Mouse (Mus musculus): ENCODE results near the gene Teddm1a. TPM values are rescaled to one million over a fixed set of nuclear protein-coding genes. Genes with fewer than 3 reads are reported as not detected.
"Not testable (repeated sequence)": the region's sequence is repeated elsewhere in the genome, so short reads cannot be mapped to it uniquely, and the experiment has no call there.

Teddm1a gene
- polyA plus RNA-seq (2014; fragmentation: Nextera tagmentation; extraction: Ambion mirVana): not detected in 2 replicates

DNA sequence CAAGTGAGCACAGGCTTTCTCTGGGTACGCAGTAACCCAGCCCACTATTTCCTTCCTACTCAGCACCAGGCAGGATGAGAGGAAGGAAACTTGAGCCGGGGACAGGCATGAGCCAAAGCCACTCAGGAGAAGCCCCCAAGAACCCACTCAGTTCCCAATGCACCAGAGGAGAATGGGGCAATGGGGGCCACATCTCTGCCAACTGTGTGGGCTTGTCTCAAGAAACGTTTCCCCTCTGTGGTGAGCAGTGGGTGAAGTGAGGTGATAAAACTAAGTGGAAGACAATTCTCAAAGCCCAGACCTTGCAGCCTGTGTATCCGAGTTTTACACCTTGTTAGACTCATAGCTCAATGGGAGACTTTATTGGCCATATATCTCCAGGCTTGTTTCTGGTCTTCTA lies at the start of gene Teddm1a:
Gene Teddm1a, plus strand, starts transcription at position 301 of the 400 bp plus-strand sequence.
- 0 out of 2 replicates have a peak, but pooled peaks cover 2% of the 10 kb centered on the region for H3K4me1 ChIP-seq (ENCODE audit: insufficient read depth)
- WGBS: 47% methylated on average over 4 of the region's 4 CpGs
- H3K27ac ChIP-seq (ENCODE audit: low read depth): no peak within 1 kb of the TSS
- DNase-seq (no peak), ATAC-seq (ENCODE audit: insufficient read depth) (no peak)
- H3K4me3 ChIP-seq (ENCODE audit: low read depth, low read length): no peak within 1 kb of the TSS
- no peaks in the 10 kb centered on the region for H3K27me3 ChIP-seq (ENCODE audit: insufficient read depth, low read length)
- no peaks in the 10 kb centered on the region for H3K9me3 ChIP-seq (ENCODE audit: low read depth, low read length)
- TF ChIP-seq CTCF (IDR thresholded peaks at IDR 0.05; ENCODE audit: low read depth): no peak
- no peak within 1 kb of the TSS for H3K4me2 ChIP-seq
- no peaks in the 10 kb centered on the region for H3K36me3 ChIP-seq (ENCODE audit: insufficient read depth)
- no peak within 1 kb of the TSS for H3K9ac ChIP-seq

DNA sequence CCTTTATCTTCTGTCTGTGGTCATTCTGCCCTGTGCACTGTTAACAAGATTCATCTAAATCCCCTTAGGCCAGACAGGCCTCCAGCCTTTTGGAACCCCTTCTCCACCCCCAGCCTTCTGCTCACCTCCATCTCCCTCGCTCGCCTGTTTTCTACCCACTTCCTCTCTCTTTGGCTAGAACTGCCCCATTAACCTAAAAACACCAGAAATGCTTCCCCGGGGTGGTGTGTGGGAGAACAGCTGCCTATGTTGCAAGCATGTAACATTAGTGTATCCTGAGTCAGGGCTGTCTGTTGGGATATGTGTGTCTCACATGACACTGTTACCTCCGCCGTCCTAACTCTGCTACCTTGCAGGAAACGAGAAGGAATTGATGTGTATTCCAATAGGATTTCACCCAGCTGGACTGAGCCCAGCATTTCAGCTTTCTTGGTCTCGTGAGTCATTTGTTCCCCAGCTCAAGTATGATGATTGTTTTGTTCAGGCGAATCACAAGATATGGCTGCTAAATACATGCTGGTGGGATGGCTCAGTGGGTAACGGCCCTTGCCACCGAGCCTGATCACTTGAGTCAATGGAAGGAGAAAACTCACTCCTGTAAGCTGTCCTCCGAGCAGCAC lies 49.3 kb upstream of the Teddm1a start:
- ATAC-seq (ENCODE audit: insufficient read depth): no peak

DNA sequence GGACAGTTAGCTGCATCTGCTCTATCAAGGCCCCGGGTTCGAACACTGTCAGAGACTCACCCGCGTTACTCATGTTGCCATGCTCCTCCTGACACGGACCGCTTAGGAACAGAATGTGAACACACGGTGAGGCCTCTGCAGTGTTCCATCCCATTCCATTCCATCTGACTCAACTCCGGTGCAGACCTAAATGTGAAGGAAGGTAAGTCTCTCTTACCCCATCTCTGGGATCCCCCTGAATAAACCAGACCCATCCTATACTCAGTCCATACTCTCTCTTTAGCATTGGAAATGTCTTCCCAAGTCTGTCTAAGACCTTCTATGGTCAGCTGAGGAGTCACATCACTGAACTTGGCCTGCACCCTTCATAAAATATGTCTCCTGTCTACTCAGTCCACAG lies 47.5 kb upstream of the Teddm1a start, which contains the start of gene Rgsl1:
Gene Rgsl1, minus strand, starts transcription at position 101 of the 400 bp plus-strand sequence.
- no peaks in the 10 kb centered on the region for H3K9me3 ChIP-seq (ENCODE audit: low read depth, low read length)

More for the DNA sequence above, 49.3 kb upstream of the Teddm1a start:
- H3K4me2 ChIP-seq: no peak overlapping the region
- DNase-seq: no peak
- H3K9ac ChIP-seq: no peak overlapping the region
- no peak overlapping the region for H3K4me3 ChIP-seq (ENCODE audit: low read depth, low read length)
- no peaks in the 10 kb centered on the region for H3K4me1 ChIP-seq (ENCODE audit: insufficient read depth)
- WGBS: 86% methylated on average over 11 of the region's 11 CpGs
- no peaks in the 10 kb centered on the region for H3K27me3 ChIP-seq (ENCODE audit: insufficient read depth, low read length)
- no peaks in the 10 kb centered on the region for H3K36me3 ChIP-seq (ENCODE audit: insufficient read depth)
- TF ChIP-seq CTCF (IDR thresholded peaks at IDR 0.05; ENCODE audit: low read depth): no peak
- H3K9me3 ChIP-seq (ENCODE audit: low read depth, low read length): no peaks in the 10 kb centered on the region
- H3K27ac ChIP-seq (ENCODE audit: low read depth): no peak overlapping the region

DNA sequence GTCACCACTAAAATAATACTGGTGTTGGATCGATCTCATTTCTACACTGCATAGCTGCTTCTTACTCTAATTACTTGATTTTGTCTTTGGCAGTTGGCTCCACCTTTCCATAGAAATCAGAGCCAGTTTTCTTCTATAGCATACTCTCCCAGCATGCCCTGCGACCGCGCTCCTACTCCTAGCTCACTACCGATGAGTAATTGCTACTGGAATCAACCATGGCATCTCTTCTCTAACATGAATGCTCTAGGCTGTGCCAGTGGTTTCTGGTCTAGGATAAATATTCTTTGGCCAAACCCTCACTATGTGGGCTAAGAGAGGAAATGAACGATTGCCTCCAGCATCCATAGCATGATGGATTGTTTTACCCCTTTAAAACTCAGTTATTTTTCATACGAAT lies 45.1 kb upstream of the Teddm1a start:
- Histone ChIP-seq H3K27ac (ENCODE audit: low read depth) (no peak overlapping the region), H3K36me3 (ENCODE audit: insufficient read depth) (no peaks in the 10 kb centered on the region), H3K4me1 (ENCODE audit: insufficient read depth) (no peaks in the 10 kb centered on the region), H3K9me3 (ENCODE audit: low read depth, low read length) (no peaks in the 10 kb centered on the region), H3K9ac (no peak overlapping the region), H3K4me3 (ENCODE audit: low read depth, low read length) (no peak overlapping the region), H3K4me2 (no peak overlapping the region), H3K27me3 (ENCODE audit: insufficient read depth, low read length) (no peaks in the 10 kb centered on the region)
- 88% methylated on average over 7 of the region's 7 CpGs for WGBS
- no peak for DNase-seq
- ATAC-seq (ENCODE audit: insufficient read depth): no peak
- TF ChIP-seq CTCF (IDR thresholded peaks at IDR 0.05; ENCODE audit: low read depth): no peak

More for the DNA sequence above, 47.5 kb upstream of the Teddm1a start, which contains the start of gene Rgsl1:
- H3K4me2 ChIP-seq: no peak within 1 kb of the TSS
- no peak for ATAC-seq (ENCODE audit: insufficient read depth)
- TF ChIP-seq CTCF (IDR thresholded peaks at IDR 0.05; ENCODE audit: low read depth): no peak
- no peaks in the 10 kb centered on the region for H3K36me3 ChIP-seq (ENCODE audit: insufficient read depth)
- H3K4me3 ChIP-seq (ENCODE audit: low read depth, low read length): no peak within 1 kb of the TSS
- H3K9ac ChIP-seq: no peak within 1 kb of the TSS
- no peak for DNase-seq
- no peaks in the 10 kb centered on the region for H3K27me3 ChIP-seq (ENCODE audit: insufficient read depth, low read length)
- H3K27ac ChIP-seq (ENCODE audit: low read depth): no peak within 1 kb of the TSS
- no peaks in the 10 kb centered on the region for H3K4me1 ChIP-seq (ENCODE audit: insufficient read depth)
- 92% methylated on average over 8 of the region's 8 CpGs for WGBS

GRCm38 (mm10) chr1:153846867-153847266 lies 44.7 kb upstream of the Teddm1a start:
- Histone ChIP-seq H3K4me3 (ENCODE audit: low read depth, low read length) (no peak overlapping the region), H3K9ac (no peak overlapping the region), H3K36me3 (ENCODE audit: insufficient read depth) (no peaks in the 10 kb centered on the region), H3K4me2 (no peak overlapping the region), H3K27ac (ENCODE audit: low read depth) (no peak overlapping the region), H3K9me3 (ENCODE audit: low read depth, low read length) (no peaks in the 10 kb centered on the region), H3K4me1 (ENCODE audit: insufficient read depth) (no peaks in the 10 kb centered on the region), H3K27me3 (ENCODE audit: insufficient read depth, low read length) (no peaks in the 10 kb centered on the region)
- ATAC-seq (ENCODE audit: insufficient read depth): 0 out of 2 replicates have a peak, but pooled peaks have one; percentile 21
- WGBS: 20% methylated on average over 6 of the region's 6 CpGs
- peak; percentile 75 for TF ChIP-seq CTCF (IDR thresholded peaks at IDR 0.05; ENCODE audit: low read depth)
- DNase-seq: peak; percentile 81

DNA sequence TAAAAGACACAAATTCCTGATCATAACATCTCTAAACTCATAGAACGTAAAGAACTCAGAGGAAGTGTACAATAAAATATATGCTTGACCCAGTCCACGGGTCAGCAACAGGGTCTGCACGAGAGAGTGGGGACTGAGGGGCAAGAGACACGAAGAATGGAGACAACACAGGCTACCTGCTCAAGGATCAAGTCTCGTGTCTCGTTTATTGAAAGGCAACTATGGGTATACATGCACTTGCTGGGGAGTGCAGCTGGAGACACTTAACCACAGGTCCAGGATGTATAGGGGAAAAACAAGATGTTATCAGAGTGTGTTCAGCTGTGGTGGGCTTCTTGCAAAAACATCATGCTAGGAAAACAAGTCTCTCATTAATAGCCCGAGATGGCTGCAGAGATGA lies 38.8 kb upstream of the Teddm1a start:
- not testable (repeated sequence) for H3K4me1 ChIP-seq (ENCODE audit: insufficient read depth); H3K9ac ChIP-seq; H3K4me3 ChIP-seq (ENCODE audit: low read depth, low read length); ATAC-seq (ENCODE audit: insufficient read depth); H3K27ac ChIP-seq (ENCODE audit: low read depth); DNase-seq; H3K36me3 ChIP-seq (ENCODE audit: insufficient read depth); H3K9me3 ChIP-seq (ENCODE audit: low read depth, low read length); H3K4me2 ChIP-seq; H3K27me3 ChIP-seq (ENCODE audit: insufficient read depth, low read length)
- WGBS: 65% methylated on average over 7 of the region's 7 CpGs

- no peaks in the 10 kb centered on the region for H3K27me3 ChIP-seq (ENCODE audit: insufficient read depth, low read length)
- H3K9ac ChIP-seq: no peak overlapping the region
- no peaks in the 10 kb centered on the region for H3K4me1 ChIP-seq (ENCODE audit: insufficient read depth)
- ATAC-seq (ENCODE audit: insufficient read depth): no peak
- no peaks in the 10 kb centered on the region for H3K36me3 ChIP-seq (ENCODE audit: insufficient read depth)
- no peak overlapping the region for H3K27ac ChIP-seq (ENCODE audit: low read depth)
- no peak for DNase-seq
- no peak for TF ChIP-seq CTCF (IDR thresholded peaks at IDR 0.05; ENCODE audit: low read depth)
- WGBS: 72% methylated on average over 8 of the region's 8 CpGs
- H3K4me2 ChIP-seq: no peak overlapping the region
- no peaks in the 10 kb centered on the region for H3K9me3 ChIP-seq (ENCODE audit: low read depth, low read length)
- no peak overlapping the region for H3K4me3 ChIP-seq (ENCODE audit: low read depth, low read length)
Observed at GRCm38 (mm10) chr1:153855946-153856345, 35.6 kb upstream of the Teddm1a start.

All from lung, embryonic 14.5 days (tissue).